Mouse (Mus musculus) ES-E14 (cell line): ENCODE data around the gene Capn5. TPM values are rescaled to one million over a fixed set of nuclear protein-coding genes. Genes with fewer than 3 reads are reported as not detected.

ENCODE experiments used
- DNase-seq: peaks from one replicate; pipeline ENCODE4 v3.0.0-alpha.2; 2013; ENCODE audit warnings: low read depth, low spot score
- H3K27ac ChIP-seq: 2 replicates; pipeline ENCODE4 v1.5.1; 2012; ENCODE audit warnings: low read depth, mild to moderate bottlenecking, low read length, moderate library complexity, mixed read lengths; ENCODE audit not compliant: poor library complexity, insufficient read depth, severe bottlenecking
- H3K36me3 ChIP-seq: 2 replicates; pipeline ENCODE4 v1.6.1; 2012; ENCODE audit warnings: mild to moderate bottlenecking, low read length, moderate library complexity, mixed read lengths; ENCODE audit not compliant: control insufficient read depth, poor library complexity, insufficient read depth, severe bottlenecking
- H3K4me1 ChIP-seq, 2 experiments: fragments of 150-350 bp in 1 of 2; sonication (generic) in 1 of 2; 2 replicates each; pipeline ENCODE4 v1.6.1; 2012; ENCODE audit warnings: low read length in 2 of 2, mild to moderate bottlenecking in 1 of 2, mixed read lengths in 1 of 2; ENCODE audit not compliant: control insufficient read depth in 2 of 2, insufficient read depth in 2 of 2, poor library complexity in 1 of 2
- H3K4me3 ChIP-seq, 2 experiments: fragments of 150-350 bp in 1 of 2; sonication (generic) in 1 of 2; 2 replicates each; pipeline ENCODE4 v1.5.1; 2012; ENCODE audit warnings: low read length in 2 of 2, low read depth in 1 of 2, mild to moderate bottlenecking in 1 of 2, mixed read lengths in 1 of 2; ENCODE audit not compliant: insufficient read depth in 1 of 2, poor library complexity in 1 of 2, severe bottlenecking in 1 of 2
- H3K9ac ChIP-seq: 2 replicates; pipeline ENCODE4 v1.6.1; 2012; ENCODE audit warnings: low read depth, mild to moderate bottlenecking, low read length, mixed read lengths; ENCODE audit not compliant: poor library complexity, insufficient read depth, severe bottlenecking
- H3K9me3 ChIP-seq: fragments of 150-350 bp; sonication (generic); 2 replicates; pipeline ENCODE4 v1.6.1; 2012; ENCODE audit warnings: low read depth, mild to moderate bottlenecking, low read length; ENCODE audit not compliant: control insufficient read depth, insufficient read depth
- CHD2 ChIP-seq: IDR thresholded peaks from 2 replicates; pipeline ENCODE4 v1.6.1; 2014; ENCODE audit warnings: mild to moderate bottlenecking, low read depth, low read length, inconsistent platforms
- HCFC1 ChIP-seq: IDR thresholded peaks from 2 replicates; pipeline ENCODE4 v1.6.1; 2012; ENCODE audit warnings: low read length, inconsistent platforms, borderline replicate concordance; ENCODE audit not compliant: insufficient read depth
- MAFK ChIP-seq: IDR thresholded peaks from 2 replicates; pipeline ENCODE4 v1.6.1; 2014; ENCODE audit warnings: mild to moderate bottlenecking, low read depth, low read length, inconsistent platforms; ENCODE audit not compliant: insufficient read depth
- ZC3H11A ChIP-seq: IDR thresholded peaks from 2 replicates; pipeline ENCODE4 v1.6.1; 2012; ENCODE audit warnings: low read depth, mild to moderate bottlenecking, inconsistent platforms, low read length, borderline replicate concordance
- ZNF384 ChIP-seq: IDR thresholded peaks from 2 replicates; pipeline ENCODE4 v1.6.1; 2012; ENCODE audit warnings: low read depth, low read length, inconsistent platforms
- in situ Hi-C, 2 experiments: fragments of 600-800 bp; cut with MboI; formaldehyde crosslinking; loops; one replicate each; pipeline ENCODE4 v1.15.1; 2025; ENCODE audit warnings: low sequenced_read_pairs in 2 of 2, inconsistent platforms in 1 of 2; ENCODE audit not compliant: unreplicated experiment in 2 of 2
- total RNA-seq: library from RNA; depleted of rRNA; stranded (reverse); fragments of 300-350 nt; gene quantifications from 2 replicates; pipeline ENCODE4 v1.2.3, GENCODE M21; 2012

The Capn5 gene
- total RNA-seq, 1 experiment, result 5.0 TPM

DNA sequence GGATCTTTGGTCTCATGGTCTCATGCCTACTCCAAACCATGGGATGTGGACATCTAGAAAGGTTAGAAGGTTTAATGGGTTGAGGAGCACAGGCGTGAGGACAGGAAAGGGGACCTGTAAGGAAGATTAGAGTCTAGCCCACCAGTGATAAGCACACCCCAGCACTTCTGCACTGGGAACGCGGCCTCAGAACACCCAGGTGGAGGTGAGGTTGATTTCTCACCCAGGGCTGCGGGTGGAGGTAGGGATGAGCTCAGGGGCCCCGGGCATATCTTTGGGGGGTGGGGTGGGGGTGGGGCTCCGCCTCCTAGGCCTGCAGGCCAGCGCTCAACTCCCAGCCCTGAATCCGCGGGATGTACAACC, 527 bp downstream of the Capn5 start:
- Histone ChIP-seq H3K4me3 (peak overlapping the region; percentile 79 to 98), H3K36me3 (no peaks in the 10 kb centered on the region; the same call in 1 of the 2 replicates), H3K9ac (0 out of 2 replicates have a peak overlapping the region, but pooled peaks have one; percentile 19), H3K9me3 (no peaks in the 10 kb centered on the region), H3K27ac (no peak overlapping the region), H3K4me1 (peaks cover 4 to 27% of the 10 kb centered on the region in 2 experiments; a peak in 3 of 4 replicates)
- in situ Hi-C loops, result no loop called here
- TF ChIP-seq CHD2 (no peak), HCFC1 (no peak), MAFK (no peak), ZNF384 (no peak), ZC3H11A (no peak)
- DNase-seq, result no peak

DNA sequence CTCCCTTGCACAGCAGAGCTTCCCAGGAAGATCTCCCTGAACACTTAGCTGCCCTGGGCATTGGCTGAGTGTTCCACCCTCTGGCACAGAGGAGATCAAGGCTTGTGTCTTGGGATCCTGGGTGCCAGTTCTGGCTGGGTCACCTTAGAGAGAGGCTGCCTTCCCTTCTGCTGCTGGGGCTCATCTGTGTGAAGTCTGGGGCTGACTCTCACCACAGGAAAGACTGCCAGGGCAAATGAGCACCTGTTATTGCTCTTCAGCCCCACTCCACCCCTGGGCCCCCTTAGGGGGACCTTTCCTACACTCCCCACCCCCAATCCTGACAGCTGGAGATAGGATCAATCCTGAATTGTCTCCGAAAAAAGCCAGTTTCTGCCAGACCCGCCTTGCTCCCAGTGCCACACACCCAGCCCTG, 996 bp downstream of the Capn5 start:
- H3K9me3 ChIP-seq, result no peaks in the 10 kb centered on the region
- no peak overlapping the region for H3K9ac ChIP-seq
- H3K36me3 ChIP-seq, result no peaks in the 10 kb centered on the region; the same call in 1 of the 2 replicates
- peaks cover 4 to 29% of the 10 kb centered on the region in 2 experiments; a peak in 3 of 4 replicates for H3K4me1 ChIP-seq
- H3K27ac ChIP-seq, result no peak overlapping the region
- no peak for DNase-seq
- TF ChIP-seq ZNF384 (no peak), HCFC1 (no peak), CHD2 (no peak), ZC3H11A (no peak), MAFK (no peak)
- H3K4me3 ChIP-seq, result peak overlapping the region; percentile 79 to 98; a peak in 3 of 4 replicates
- in situ Hi-C loops, result no loop called here

DNA sequence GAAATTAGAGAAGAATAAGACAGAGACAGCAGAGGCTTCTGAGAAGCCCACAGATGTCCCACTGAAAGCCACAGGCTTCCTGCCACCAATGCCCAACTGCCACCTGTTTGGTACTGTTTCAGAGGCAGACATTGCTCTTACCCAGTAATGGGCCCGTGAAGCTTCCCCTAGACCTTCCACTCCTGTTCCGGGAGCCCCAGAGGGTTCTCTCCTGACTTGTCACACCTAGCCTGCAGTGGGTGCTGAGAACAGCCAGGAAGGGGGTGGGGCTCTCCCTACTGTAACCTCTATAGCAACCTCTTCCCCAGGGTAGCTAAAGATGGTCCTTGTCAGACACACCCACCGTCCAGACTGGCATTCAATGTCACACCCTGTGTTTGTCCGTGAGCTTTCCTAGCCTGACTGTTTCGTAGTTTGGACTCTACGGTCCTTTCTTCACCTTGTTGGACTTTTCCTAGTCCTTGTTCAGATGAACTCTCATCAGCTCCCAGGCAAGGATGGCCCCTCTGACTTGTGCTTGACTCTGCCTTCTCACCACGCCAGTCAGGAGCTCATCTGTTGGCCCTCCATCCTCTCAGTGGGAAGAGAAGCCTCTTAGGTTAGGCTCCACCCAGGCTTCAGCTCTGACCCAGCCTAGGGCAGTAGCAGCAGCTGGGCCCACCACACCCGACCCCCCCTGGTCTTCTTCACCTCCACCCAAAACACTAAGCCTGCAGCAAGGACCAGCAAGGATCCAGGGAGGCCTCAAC, 1.6 kb downstream of the Capn5 start:
- H3K9me3 ChIP-seq, result no peaks in the 10 kb centered on the region
- H3K27ac ChIP-seq, result no peak overlapping the region
- H3K4me1 ChIP-seq, result peaks cover 4 to 35% of the 10 kb centered on the region in 2 experiments; a peak in 3 of 4 replicates
- no peak for TF ChIP-seq MAFK
- TF ChIP-seq HCFC1, result no peak
- no peak for TF ChIP-seq ZNF384
- TF ChIP-seq ZC3H11A, result no peak
- no peak for TF ChIP-seq CHD2
- H3K36me3 ChIP-seq, result no peaks in the 10 kb centered on the region; the same call in 1 of the 2 replicates
- peak overlapping the region in 1 of 2 experiments; percentile 98; a peak in 1 of 4 replicates for H3K4me3 ChIP-seq
- DNase-seq, result no peak
- in situ Hi-C loops, result no loop called here
- no peak overlapping the region for H3K9ac ChIP-seq

DNA sequence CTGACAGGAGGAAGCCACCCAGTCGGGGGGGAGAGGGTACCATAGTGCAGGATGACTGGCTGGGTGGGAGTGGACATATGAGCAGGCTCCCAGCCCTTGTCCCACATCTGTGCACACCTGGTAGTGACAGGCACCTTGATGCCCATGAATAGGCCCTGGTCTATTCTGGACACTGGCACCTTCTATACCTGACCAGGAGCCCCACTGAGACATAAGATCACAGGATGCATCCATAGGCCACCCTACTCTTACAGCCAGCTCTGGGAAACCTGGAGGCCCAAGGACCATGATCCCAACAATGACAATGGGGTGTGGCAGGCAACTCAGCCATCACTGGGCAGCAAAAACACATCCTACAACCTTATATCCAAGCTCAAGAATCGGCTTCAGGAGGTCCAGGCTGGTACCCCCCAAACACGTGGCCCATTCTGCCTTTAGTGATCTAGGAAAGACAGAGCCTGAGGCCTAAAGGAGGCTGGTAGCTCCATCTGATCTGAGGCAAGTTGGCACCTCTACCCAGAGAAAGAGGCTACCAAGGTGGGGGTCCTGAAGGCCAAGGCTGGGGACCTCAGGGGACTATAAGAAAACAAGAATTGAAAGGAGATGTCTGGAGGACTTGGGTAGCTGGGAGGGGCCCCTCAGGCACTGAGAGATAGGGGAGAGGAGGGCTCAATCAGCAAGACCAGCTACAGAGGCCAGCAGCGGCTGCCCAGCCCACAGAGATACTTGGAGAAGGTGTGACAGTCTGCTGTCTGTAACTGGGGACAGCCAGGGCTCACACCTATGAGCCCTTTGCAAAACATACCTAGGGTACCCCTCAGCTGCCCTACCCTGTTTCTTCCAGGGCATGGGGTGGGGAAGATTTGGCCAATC, 3.0 kb downstream of the Capn5 start:
- Histone ChIP-seq H3K27ac (no peak overlapping the region), H3K9me3 (no peaks in the 10 kb centered on the region), H3K4me3 (no peak overlapping the region), H3K4me1 (peaks cover 4 to 45% of the 10 kb centered on the region in 2 experiments; a peak in 3 of 4 replicates), H3K36me3 (no peaks in the 10 kb centered on the region; the same call in 1 of the 2 replicates), H3K9ac (no peak overlapping the region)
- no peak for TF ChIP-seq ZNF384
- TF ChIP-seq HCFC1, result no peak
- no peak for TF ChIP-seq ZC3H11A
- TF ChIP-seq MAFK, result no peak
- TF ChIP-seq CHD2, result no peak
- in situ Hi-C loops, result no loop called here
- DNase-seq, result no peak
